Mouse (Mus musculus): ENCODE results near the gene Ncbp3. TPM values are rescaled to one million over a fixed set of nuclear protein-coding genes. Genes with fewer than 3 reads are reported as not detected.

Ncbp3 gene
- polyA plus RNA-seq (2012; ENCODE audit: low replicate concordance) = 3.7 and 3.8 TPM in 2 replicates

GRCm38 (mm10) chr11:73047542-73047996 is at the start of gene Ncbp3:
Gene Ncbp3, plus strand, starts transcription at chr11:73047783.

GRCm38 (mm10) chr11:72998771-72999170 is 48.8 kb upstream of the Ncbp3 start, which contains the start of gene P2rx1:
Gene P2rx1, plus strand, starts transcription at chr11:72999103.

GRCm38 (mm10) chr11:73018471-73019146 is 29.0 kb upstream of the Ncbp3 start, which contains the start of gene Camkk1:
Gene Camkk1, plus strand, starts transcription at chr11:73019008.

GRCm38 (mm10) chr11:73090283-73090682 is 42.7 kb downstream of the Ncbp3 start, which contains the start of gene Itgae:
Gene Itgae, plus strand, starts transcription at chr11:73090583.

GRCm38 (mm10) chr11:73137591-73138501 is 90.3 kb downstream of the Ncbp3 start, which contains the start of gene Haspin:
Gene Haspin, minus strand, starts transcription at chr11:73138294.

Other genes with a start within 250 kb of the Ncbp3 start
- 280 and 291 TPM in 2 replicates for gene Atp2a3, start 86.6 kb upstream of the Ncbp3 start, polyA plus RNA-seq (2012; ENCODE audit: low replicate concordance)
- 0.67 and 1.9 TPM in 2 replicates for gene P2rx1, start 48.7 kb upstream of the Ncbp3 start, polyA plus RNA-seq (2012; ENCODE audit: low replicate concordance)
- 2.5 and 3.9 TPM in 2 replicates for gene Camkk1, start 28.8 kb upstream of the Ncbp3 start, polyA plus RNA-seq (2012; ENCODE audit: low replicate concordance)
- 2.7 and 4.2 TPM in 2 replicates for gene Itgae, start 42.8 kb downstream of the Ncbp3 start, polyA plus RNA-seq (2012; ENCODE audit: low replicate concordance)
- gene Haspin, start 90.5 kb downstream of the Ncbp3 start, polyA plus RNA-seq (2012; ENCODE audit: low replicate concordance) = 5.5 and 8.6 TPM in 2 replicates
- gene P2rx5, start 112.6 kb downstream of the Ncbp3 start, polyA plus RNA-seq (2012; ENCODE audit: low replicate concordance) = 0.06 and 0.07 TPM in 2 replicates
- 149 and 201 TPM in 2 replicates for gene Emc6, start 129.3 kb downstream of the Ncbp3 start, polyA plus RNA-seq (2012; ENCODE audit: low replicate concordance)
- gene Tax1bp3, start 129.3 kb downstream of the Ncbp3 start, polyA plus RNA-seq (2012; ENCODE audit: low replicate concordance) = 3.0 and 9.9 TPM in 2 replicates
- 2.1 and 10.2 TPM in 2 replicates for gene Ctns, start 151.3 kb downstream of the Ncbp3 start, polyA plus RNA-seq (2012; ENCODE audit: low replicate concordance)
- 1.7 and 1.9 TPM in 2 replicates for gene Shpk, start 151.7 kb downstream of the Ncbp3 start, polyA plus RNA-seq (2012; ENCODE audit: low replicate concordance)
- not detected in 2 replicates for gene Trpv1, start 186.5 kb downstream of the Ncbp3 start, polyA plus RNA-seq (2012; ENCODE audit: low replicate concordance)
- gene Trpv3, start 219.6 kb downstream of the Ncbp3 start, polyA plus RNA-seq (2012; ENCODE audit: low replicate concordance) = not detected in 2 replicates

Data from hematopoietic multipotent progenitor cell, adult 10-12 weeks (in vitro differentiated cells).